Comparison of ENCODE assay signal across 14 mouse cellular contexts in genomic region chr4:134563624-134564023, GRCm38 (mm10). TPM values are rescaled to one million over a fixed set of nuclear protein-coding genes. Genes with fewer than 3 reads are reported as not detected.
"Had no signal": no experiment of that assay in that cellular context is flagged by ENCODE, and none has a peak within 500 bp of the region (broad histone marks: within the 10 kb centered on the region; RNA-seq: fewer than 3 reads in every experiment).

No protein-coding gene starts in this region.

- ATAC-seq: intestine, embryonic 16.5 days; lung, postnatal 0 days; midbrain, embryonic 15.5 days had no signal

- H3K9ac ChIP-seq: kidney, embryonic 15.5 days; midbrain, embryonic 15.5 days; neural tube, embryonic 12.5 days had no signal

- H3K36me3 ChIP-seq: midbrain, embryonic 15.5 days had no signal

- H3K27me3 ChIP-seq: kidney, embryonic 15.5 days; midbrain, embryonic 15.5 days had no signal

- H3K9me3 ChIP-seq: kidney, embryonic 15.5 days; limb, embryonic 10.5 days; midbrain, embryonic 15.5 days; neural tube, embryonic 12.5 days had no signal

- DNase-seq: kidney, adult 2 months; kidney, postnatal 14 days; lung, adult 2 months; lung, postnatal 36 days; right cerebral cortex, postnatal 25 days; thymus, postnatal 36 days had no signal

- H3K4me3 ChIP-seq: kidney, embryonic 15.5 days; left cerebral cortex, adult 2 months; limb, embryonic 10.5 days; midbrain, embryonic 15.5 days; neural tube, embryonic 12.5 days had no signal

- H3K27ac ChIP-seq: kidney, embryonic 15.5 days; left cerebral cortex, adult 2 months; limb, embryonic 10.5 days; midbrain, embryonic 15.5 days; neural tube, embryonic 12.5 days had no signal

- H3K4me2 ChIP-seq: kidney, embryonic 15.5 days; midbrain, embryonic 11.5 days; midbrain, embryonic 15.5 days; neural tube, embryonic 12.5 days had no signal

RNA-seq across cellular contexts. Expression of gene Aunip, which starts 52.8 kb away (rescaled TPM):
- polyA plus RNA-seq: lung, adult 2 months had no signal
